Mouse (Mus musculus) kidney, embryonic 15.5 days (tissue): ENCODE measurements around the gene Ccdc148. TPM values are rescaled to one million over a fixed set of nuclear protein-coding genes. Genes with fewer than 3 reads are reported as not detected.
A peak's percentile ranks its signal among the peaks of the same experiment; 100 is the strongest.

Source experiments
- ATAC-seq: fragments of 200-750 bp; cut with Nextera tagmentation; replicated peaks from 2 replicates; pipeline ENCODE4 v1.8.0; 2017; ENCODE audit warnings: moderate TSS enrichment; ENCODE audit not compliant: low FRiP score
- H3K27ac ChIP-seq: fragments of 300-500 bp; sonication (generic); 2 replicates; pipeline ENCODE4 v1.5.1; 2015; ENCODE audit warnings: mild to moderate bottlenecking, inconsistent platforms
- H3K27me3 ChIP-seq: fragments of 300-500 bp; sonication (generic); 2 replicates; pipeline ENCODE4 v1.6.1; 2015; ENCODE audit warnings: inconsistent platforms
- H3K36me3 ChIP-seq: fragments of 300-500 bp; sonication (generic); 2 replicates; pipeline ENCODE4 v1.6.1; 2015; ENCODE audit warnings: inconsistent platforms
- H3K4me1 ChIP-seq: fragments of 300-500 bp; sonication (generic); 2 replicates; pipeline ENCODE4 v1.6.1; 2015; ENCODE audit warnings: inconsistent platforms
- H3K4me2 ChIP-seq: fragments of 300-500 bp; sonication (generic); 2 replicates; pipeline ENCODE4 v1.6.1; 2015; ENCODE audit warnings: moderate library complexity, mild to moderate bottlenecking, inconsistent platforms
- H3K4me3 ChIP-seq: fragments of 300-500 bp; sonication (generic); replicated peaks from 2 replicates; pipeline ENCODE4 v1.5.1; 2015; ENCODE audit warnings: mild to moderate bottlenecking, inconsistent platforms
- H3K9ac ChIP-seq: fragments of 300-500 bp; sonication (generic); 2 replicates; pipeline ENCODE4 v1.6.1; 2015; ENCODE audit warnings: mild to moderate bottlenecking, inconsistent platforms
- H3K9me3 ChIP-seq: fragments of 300-500 bp; sonication (generic); replicated peaks from 2 replicates; pipeline ENCODE4 v1.6.1; 2016; ENCODE audit warnings: inconsistent platforms
- WGBS: fragments of 180-500 bp; shearing (Covaris S2); methylation state at CpG from one replicate; pipeline ENCODE4 v1.1.7; 2015; ENCODE audit warnings: mixed read lengths; 5-methylcytosine and 5-hydroxymethylcytosine counted together
- polyA plus RNA-seq: library from polyadenylated mRNA; unstranded; fragments of >200 nt; fragmentation: Nextera tagmentation; extraction: Ambion mirVana; gene quantifications from 2 replicates; pipeline ENCODE4 v1.2.1, GENCODE M21; 2015

Ccdc148 gene
- polyA plus RNA-seq = 1.5 and 1.9 TPM in 2 replicates

DNA sequence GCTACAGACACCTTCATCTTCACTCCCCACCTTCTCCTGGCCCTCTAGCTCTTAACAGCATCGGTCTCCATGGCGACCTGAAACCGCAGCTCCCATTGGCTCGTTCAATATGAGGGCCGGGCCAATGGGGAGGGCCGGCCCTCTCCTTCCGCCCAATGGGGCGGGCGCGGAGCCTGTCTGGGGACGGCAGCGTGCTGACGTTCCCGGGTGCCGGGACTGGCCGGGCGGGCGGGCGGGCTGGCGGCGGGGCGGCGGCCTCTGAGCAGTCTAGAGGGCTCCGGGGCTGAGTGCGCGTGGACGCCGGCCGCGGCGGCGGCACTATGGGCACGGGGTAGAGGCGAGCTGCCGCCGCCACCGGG is at the start of gene Ccdc148, which contains the start of gene Pkp4:
TSS of gene Ccdc148 (minus strand) at position 79 of the 359 bp plus-strand sequence.
TSS of gene Pkp4 (plus strand) at position 246 of the 359 bp plus-strand sequence.
- H3K27ac ChIP-seq = peak within 1 kb of the TSS; percentile 91
- H3K4me1 ChIP-seq = peaks cover 24% of the 10 kb centered on the region
- no peaks in the 10 kb centered on the region for H3K27me3 ChIP-seq
- no peaks in the 10 kb centered on the region for H3K9me3 ChIP-seq
- H3K4me3 ChIP-seq = peak within 1 kb of the TSS; percentile 73
- H3K9ac ChIP-seq = peak within 1 kb of the TSS; percentile 74
- under 1% methylated on average over 36 of the region's 37 CpGs for WGBS
- ATAC-seq = peak; percentile 98
- peak within 1 kb of the TSS; percentile 88 for H3K4me2 ChIP-seq
- no peaks in the 10 kb centered on the region for H3K36me3 ChIP-seq

DNA sequence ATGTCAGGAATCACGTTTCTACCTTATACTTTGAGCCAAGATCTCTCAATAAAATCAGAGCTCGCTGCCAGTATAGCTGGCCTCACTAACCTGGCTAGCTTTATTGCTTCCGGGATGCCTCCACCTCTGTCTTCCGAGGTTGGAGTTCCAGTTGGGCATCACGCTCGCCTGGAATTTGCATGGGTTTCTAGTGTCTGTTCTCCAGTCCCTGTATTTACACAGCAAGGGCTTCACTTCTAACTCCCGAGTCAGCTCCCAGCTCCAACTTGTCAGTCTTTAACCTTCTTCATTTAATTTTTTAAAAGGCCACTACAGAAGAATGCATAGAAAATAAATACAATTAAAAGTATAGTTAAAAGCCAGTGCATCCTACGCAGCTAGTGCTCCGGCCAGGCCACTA is 47.8 kb upstream of the Ccdc148 start:
- H3K4me1 ChIP-seq = peaks cover 20% of the 10 kb centered on the region
- H3K9me3 ChIP-seq = no peaks in the 10 kb centered on the region
- no peak; the same call in 1 of the 2 replicates for ATAC-seq
- H3K9ac ChIP-seq = no peak overlapping the region
- H3K4me3 ChIP-seq = no peak overlapping the region
- WGBS = 55% methylated on average over 9 of the region's 9 CpGs
- H3K36me3 ChIP-seq = no peaks in the 10 kb centered on the region
- H3K27ac ChIP-seq = no peak overlapping the region
- no peak overlapping the region for H3K4me2 ChIP-seq
- no peaks in the 10 kb centered on the region for H3K27me3 ChIP-seq

DNA sequence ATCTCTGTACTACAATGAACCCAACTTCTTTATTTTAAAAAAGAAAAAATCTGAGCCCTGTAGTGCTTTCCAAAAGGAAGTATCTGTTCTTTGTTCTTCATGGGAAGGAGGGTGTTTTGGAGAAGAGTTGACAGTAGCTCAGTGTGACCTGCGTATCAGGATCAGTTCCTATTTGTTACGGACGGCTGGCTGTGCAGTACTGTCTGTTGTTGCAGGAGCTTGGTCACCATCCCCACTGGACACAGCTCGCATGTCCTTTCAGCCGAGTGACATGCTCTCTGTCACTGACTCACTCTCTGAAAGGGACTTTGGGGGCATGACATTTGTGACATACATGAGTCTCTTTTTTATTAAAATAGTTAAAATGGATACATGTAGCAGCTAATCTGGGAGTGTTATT is 47.2 kb upstream of the Ccdc148 start:
- no peaks in the 10 kb centered on the region for H3K9me3 ChIP-seq
- H3K27ac ChIP-seq = no peak overlapping the region
- H3K4me2 ChIP-seq = no peak overlapping the region
- no peak overlapping the region for H3K4me3 ChIP-seq
- no peak overlapping the region for H3K9ac ChIP-seq
- no peaks in the 10 kb centered on the region for H3K36me3 ChIP-seq
- 41% methylated on average over 5 of the region's 5 CpGs for WGBS
- H3K4me1 ChIP-seq = peaks cover 24% of the 10 kb centered on the region
- 0 out of 2 replicates have a peak, but pooled peaks have one; percentile 60 for ATAC-seq
- no peaks in the 10 kb centered on the region for H3K27me3 ChIP-seq

- 63% methylated on average over 4 of the region's 4 CpGs for WGBS
Observed at GRCm38 (mm10) chr2:59207240-59207639, 46.8 kb upstream of the Ccdc148 start.

DNA sequence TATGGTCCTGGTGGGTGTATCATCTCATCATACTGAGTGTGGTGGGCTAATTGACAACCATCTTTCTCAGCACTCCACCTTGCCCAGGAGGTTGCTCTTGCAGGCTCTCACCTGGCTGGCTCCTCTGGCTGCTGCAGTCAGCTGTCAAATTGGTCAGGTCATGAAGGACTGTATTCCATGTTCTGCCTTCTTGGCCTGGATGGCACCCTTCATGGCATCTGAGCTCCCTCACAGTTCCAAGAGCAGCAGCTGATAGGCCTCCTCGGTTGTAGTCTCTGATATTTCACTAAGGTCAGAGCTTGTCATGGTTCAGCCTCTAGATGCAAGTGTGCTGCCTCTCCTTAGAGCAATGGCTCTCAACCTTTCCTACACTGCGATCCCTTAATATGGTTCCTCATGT is 45.7 kb upstream of the Ccdc148 start:
- Histone ChIP-seq H3K9ac (no peak overlapping the region), H3K4me3 (no peak overlapping the region), H3K4me1 (peaks cover 27% of the 10 kb centered on the region), H3K4me2 (no peak overlapping the region), H3K27ac (no peak overlapping the region), H3K36me3 (no peaks in the 10 kb centered on the region), H3K9me3 (no peaks in the 10 kb centered on the region), H3K27me3 (no peaks in the 10 kb centered on the region)
- 84% methylated on average over 2 of the region's 2 CpGs for WGBS
- no peak for ATAC-seq

More at GRCm38 (mm10) chr2:59207240-59207639, 46.8 kb upstream of the Ccdc148 start:
- Histone ChIP-seq H3K9ac (no peak overlapping the region), H3K4me3 (no peak overlapping the region), H3K27ac (no peak overlapping the region), H3K4me1 (peaks cover 27% of the 10 kb centered on the region), H3K4me2 (no peak overlapping the region), H3K9me3 (no peaks in the 10 kb centered on the region), H3K27me3 (no peaks in the 10 kb centered on the region), H3K36me3 (no peaks in the 10 kb centered on the region)
- ATAC-seq = no peak

GRCm38 (mm10) chr2:59205092-59205491 is 44.6 kb upstream of the Ccdc148 start:
- H3K9me3 ChIP-seq = no peaks in the 10 kb centered on the region
- no peak overlapping the region for H3K4me3 ChIP-seq
- WGBS = 92% methylated on average over 9 of the region's 9 CpGs
- no peak overlapping the region for H3K27ac ChIP-seq
- no peak overlapping the region for H3K9ac ChIP-seq
- H3K36me3 ChIP-seq = no peaks in the 10 kb centered on the region
- H3K4me1 ChIP-seq = peaks cover 27% of the 10 kb centered on the region
- H3K27me3 ChIP-seq = no peaks in the 10 kb centered on the region
- no peak for ATAC-seq
- no peak overlapping the region for H3K4me2 ChIP-seq

GRCm38 (mm10) chr2:59203627-59204425 is 43.3 kb upstream of the Ccdc148 start:
- Histone ChIP-seq H3K9ac (no peak overlapping the region), H3K36me3 (no peaks in the 10 kb centered on the region), H3K9me3 (no peaks in the 10 kb centered on the region), H3K4me1 (peaks cover 27% of the 10 kb centered on the region), H3K27me3 (no peaks in the 10 kb centered on the region), H3K4me3 (no peak overlapping the region), H3K4me2 (no peak overlapping the region), H3K27ac (no peak overlapping the region)
- ATAC-seq = no peak
- WGBS = 59% methylated on average over 3 of the region's 3 CpGs

- Histone ChIP-seq H3K4me3 (no peak overlapping the region), H3K36me3 (no peaks in the 10 kb centered on the region), H3K9me3 (no peaks in the 10 kb centered on the region), H3K4me2 (no peak overlapping the region), H3K4me1 (peaks cover 24% of the 10 kb centered on the region), H3K27ac (no peak overlapping the region), H3K9ac (no peak overlapping the region), H3K27me3 (no peaks in the 10 kb centered on the region)
- peak; percentile 49 for ATAC-seq
- 39% methylated on average over 5 of the region's 5 CpGs for WGBS
Observed at GRCm38 (mm10) chr2:59202930-59203329, 42.4 kb upstream of the Ccdc148 start.

DNA sequence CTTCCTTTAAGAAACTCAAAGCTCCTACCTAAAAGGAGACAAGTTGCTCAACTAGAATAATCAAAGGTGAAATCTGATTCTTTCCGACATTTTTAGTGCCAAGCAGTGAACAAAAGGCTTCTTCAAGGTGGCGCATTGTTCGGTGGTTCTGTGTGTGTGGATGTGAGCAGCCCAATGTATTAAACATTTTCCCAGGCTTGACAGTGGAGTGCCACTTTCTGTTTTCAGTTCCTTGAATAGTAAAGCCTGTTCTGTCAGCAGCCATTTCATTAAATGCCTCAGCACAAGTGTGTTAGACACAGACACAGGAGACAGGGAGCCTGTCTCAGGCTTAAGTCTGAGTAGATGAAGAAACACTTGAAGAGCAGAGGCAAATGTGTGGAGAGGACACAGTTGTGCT is 40.0 kb upstream of the Ccdc148 start:
- Histone ChIP-seq H3K27ac (no peak overlapping the region), H3K9me3 (no peaks in the 10 kb centered on the region), H3K4me3 (no peak overlapping the region), H3K27me3 (no peaks in the 10 kb centered on the region), H3K9ac (no peak overlapping the region), H3K4me2 (no peak overlapping the region), H3K4me1 (peaks cover 15% of the 10 kb centered on the region), H3K36me3 (no peaks in the 10 kb centered on the region)
- 61% methylated on average over 3 of the region's 3 CpGs for WGBS
- no peak for ATAC-seq

DNA sequence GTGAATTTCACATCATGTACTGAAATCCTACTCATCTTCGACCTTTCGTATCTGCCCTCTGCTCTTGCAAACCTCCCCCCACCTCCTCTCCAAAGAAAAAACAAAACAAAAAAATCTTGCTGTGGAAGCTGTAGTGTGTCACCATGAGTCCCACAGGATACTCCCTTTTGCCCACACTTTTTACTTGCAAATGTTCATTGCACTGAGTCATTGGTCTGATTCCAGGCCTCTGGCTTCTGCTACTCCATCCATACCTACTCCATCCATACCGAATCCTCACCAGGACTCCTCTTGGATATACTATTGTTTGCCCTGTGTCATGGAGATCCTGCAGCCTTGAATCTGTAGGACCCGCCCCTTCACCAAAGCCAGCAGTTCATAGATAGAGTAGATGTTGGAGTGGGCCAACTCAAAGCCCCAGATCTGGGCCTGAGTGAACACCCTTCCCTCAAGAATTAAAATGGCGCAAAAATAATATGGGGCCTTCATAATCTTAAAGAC is 39.0 kb upstream of the Ccdc148 start:
- no peak overlapping the region for H3K4me3 ChIP-seq
- H3K9me3 ChIP-seq = no peaks in the 10 kb centered on the region
- ATAC-seq = no peak
- no peak overlapping the region for H3K4me2 ChIP-seq
- H3K4me1 ChIP-seq = peaks cover 15% of the 10 kb centered on the region
- no peaks in the 10 kb centered on the region for H3K36me3 ChIP-seq
- H3K27ac ChIP-seq = no peak overlapping the region
- H3K27me3 ChIP-seq = no peaks in the 10 kb centered on the region
- 96% methylated on average over 5 of the region's 5 CpGs for WGBS
- no peak overlapping the region for H3K9ac ChIP-seq

DNA sequence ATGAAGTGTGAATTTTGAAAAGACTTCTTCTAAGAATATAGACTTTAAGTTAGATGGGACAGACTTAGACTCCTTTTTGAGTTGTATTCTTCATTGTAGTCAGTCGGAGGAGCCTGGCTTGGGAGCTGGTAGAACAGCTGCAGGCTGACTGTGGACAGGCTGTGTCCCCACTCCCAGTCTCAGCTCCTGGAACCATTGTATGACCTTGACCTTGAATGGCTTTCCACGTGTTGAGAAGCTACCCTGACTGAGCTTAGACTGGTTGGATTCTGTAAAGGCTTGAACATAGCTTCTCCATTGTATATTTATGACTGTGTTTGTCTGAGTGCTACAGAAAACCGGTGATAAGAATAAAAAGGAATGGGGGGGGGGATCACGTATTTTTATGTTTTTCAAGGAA is 36.7 kb upstream of the Ccdc148 start:
- Histone ChIP-seq H3K36me3 (no peaks in the 10 kb centered on the region), H3K9me3 (no peaks in the 10 kb centered on the region), H3K9ac (no peak overlapping the region), H3K27me3 (no peaks in the 10 kb centered on the region), H3K4me1 (0 out of 2 replicates have a peak, but pooled peaks cover 3% of the 10 kb centered on the region), H3K4me3 (no peak overlapping the region), H3K27ac (no peak overlapping the region), H3K4me2 (no peak overlapping the region)
- ATAC-seq = no peak
- WGBS = 81% methylated on average over 4 of the region's 4 CpGs

DNA sequence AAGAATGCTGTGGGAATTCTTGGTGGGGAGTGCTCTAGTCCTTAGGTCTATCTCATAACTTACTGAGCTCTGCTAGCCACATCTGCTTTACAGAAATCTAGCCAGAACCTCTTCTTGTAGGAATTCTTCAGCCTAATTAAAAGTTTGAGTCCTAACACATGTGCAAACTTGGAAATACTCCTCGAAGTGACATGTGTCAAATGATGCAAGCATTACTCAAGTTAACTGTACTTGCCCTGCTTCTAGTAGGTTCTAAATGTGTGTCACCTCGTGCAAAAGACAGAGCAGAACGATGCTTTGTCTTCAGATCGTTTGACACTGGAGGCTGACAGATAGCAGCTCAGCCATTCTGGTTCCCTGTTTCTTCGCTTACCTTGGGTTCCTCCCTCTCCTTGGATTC is 32.6 kb upstream of the Ccdc148 start:
- Histone ChIP-seq H3K4me2 (no peak overlapping the region), H3K27me3 (no peaks in the 10 kb centered on the region), H3K4me1 (peaks cover 11% of the 10 kb centered on the region), H3K27ac (no peak overlapping the region), H3K9ac (no peak overlapping the region), H3K9me3 (no peaks in the 10 kb centered on the region), H3K36me3 (peaks cover 3% of the 10 kb centered on the region; the same call in 1 of the 2 replicates), H3K4me3 (no peak overlapping the region)
- no peak for ATAC-seq
- WGBS = 65% methylated on average over 5 of the region's 5 CpGs
